Mouse (Mus musculus) cortical plate, adult 2 months (tissue): ENCODE measurements around the gene Olfr248.

Experiments
- CTCF ChIP-seq: fragments of 200-500 bp; IDR thresholded peaks from 2 replicates; pipeline ENCODE4 v1.5.1; 2011; ENCODE audit warnings: mild to moderate bottlenecking, control low read depth, low read length; ENCODE audit not compliant: insufficient read depth; ENCODE audit errors: extremely low read depth
- POLR2A ChIP-seq: fragments of 200-500 bp; IDR thresholded peaks from 2 replicates; pipeline ENCODE4 v1.6.1; 2011; ENCODE audit warnings: mild to moderate bottlenecking, low read length, control low read depth; ENCODE audit not compliant: insufficient read depth; ENCODE audit errors: extremely low read depth

GRCm38 (mm10) chr1:174423764-174424163 lies 32.9 kb downstream of the Olfr248 start, which contains the start of gene Olfr414:
- TF ChIP-seq CTCF, result no peak
- no peak for TF ChIP-seq POLR2A
